Mouse (Mus musculus) left cerebral cortex, adult 8-10 months (tissue): ENCODE results near the gene Ski. TPM values are rescaled to one million over a fixed set of nuclear protein-coding genes. Genes with fewer than 3 reads are reported as not detected.

Source experiments
- DNase-seq, 2 experiments: peaks; one replicate each; pipeline ENCODE4 v3.0.0; 2022; ENCODE audit warnings: low spot score in 2 of 2
- total RNA-seq, 4 experiments: library from RNA; stranded (reverse); gene quantifications; 2 replicates each; pipeline ENCODE4 v1.2.4; 2022

Ski gene
- total RNA-seq, 4 experiments from 2014 or later: 118 to 126 (median 121) TPM

DNA sequence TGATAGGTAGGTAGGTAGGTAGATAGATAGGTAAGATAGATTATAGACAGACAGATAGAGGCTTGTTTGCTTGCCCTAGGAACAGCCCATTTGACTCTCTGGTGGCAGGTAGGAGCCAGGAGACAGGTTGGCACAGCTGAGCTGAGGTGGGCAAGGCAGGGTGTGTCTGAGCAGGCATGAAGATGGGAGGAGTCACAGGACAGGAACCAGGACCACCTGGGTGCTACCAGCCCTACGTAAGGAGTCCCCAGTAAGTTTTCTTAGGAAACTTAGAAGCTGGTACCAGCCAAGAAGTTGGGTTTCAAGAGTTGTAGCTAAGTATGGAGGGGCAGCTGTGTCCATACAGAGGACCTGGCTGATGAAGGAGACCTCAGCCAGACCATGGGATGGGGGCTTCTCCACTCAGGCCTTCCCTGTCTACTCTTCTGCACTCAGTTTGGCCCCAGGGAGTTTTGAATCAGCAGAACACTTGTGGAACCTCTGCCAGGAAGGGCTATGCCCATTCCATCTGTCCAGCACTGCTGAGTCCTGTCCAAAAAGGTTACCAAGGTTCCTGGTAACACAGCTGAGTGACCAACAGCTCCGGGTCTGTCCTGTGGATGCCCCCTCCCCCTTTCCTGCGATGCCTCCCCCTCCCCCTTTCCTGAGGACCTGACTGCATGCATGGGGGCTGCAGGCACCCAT is 68.9 kb downstream of the Ski start:
- DNase-seq: no peak

- DNase-seq: no peak
Measured at GRCm38 (mm10) chr4:155152476-155152875, 69.9 kb downstream of the Ski start.

DNA sequence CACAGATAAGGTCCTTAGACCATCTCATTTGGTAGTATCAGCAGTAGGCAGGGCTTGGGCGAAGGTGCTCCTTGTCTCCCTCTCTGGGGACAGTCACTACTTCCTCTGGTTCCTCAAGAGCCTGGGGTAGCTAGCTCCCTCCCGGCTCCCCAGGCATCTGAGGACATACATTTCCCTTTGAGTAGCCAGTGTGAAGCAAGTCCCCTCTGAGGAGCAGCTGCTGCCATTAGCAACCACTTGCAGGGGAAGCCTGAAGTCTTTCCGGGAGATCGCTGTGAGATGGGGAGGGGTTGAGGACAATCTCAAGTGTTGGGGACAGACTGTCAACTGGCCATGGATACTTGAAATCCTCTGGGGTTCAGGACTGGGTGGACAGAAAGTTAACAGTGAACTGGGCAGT is 70.5 kb downstream of the Ski start:
- no peak for DNase-seq

- DNase-seq: no peak
Measured at GRCm38 (mm10) chr4:155151221-155151788, 71.1 kb downstream of the Ski start.

GRCm38 (mm10) chr4:155150276-155151113 is 71.9 kb downstream of the Ski start:
- DNase-seq: peak; percentile 55 to 61

- no peak for DNase-seq
Measured at GRCm38 (mm10) chr4:155149941-155150275, 72.5 kb downstream of the Ski start.

DNA sequence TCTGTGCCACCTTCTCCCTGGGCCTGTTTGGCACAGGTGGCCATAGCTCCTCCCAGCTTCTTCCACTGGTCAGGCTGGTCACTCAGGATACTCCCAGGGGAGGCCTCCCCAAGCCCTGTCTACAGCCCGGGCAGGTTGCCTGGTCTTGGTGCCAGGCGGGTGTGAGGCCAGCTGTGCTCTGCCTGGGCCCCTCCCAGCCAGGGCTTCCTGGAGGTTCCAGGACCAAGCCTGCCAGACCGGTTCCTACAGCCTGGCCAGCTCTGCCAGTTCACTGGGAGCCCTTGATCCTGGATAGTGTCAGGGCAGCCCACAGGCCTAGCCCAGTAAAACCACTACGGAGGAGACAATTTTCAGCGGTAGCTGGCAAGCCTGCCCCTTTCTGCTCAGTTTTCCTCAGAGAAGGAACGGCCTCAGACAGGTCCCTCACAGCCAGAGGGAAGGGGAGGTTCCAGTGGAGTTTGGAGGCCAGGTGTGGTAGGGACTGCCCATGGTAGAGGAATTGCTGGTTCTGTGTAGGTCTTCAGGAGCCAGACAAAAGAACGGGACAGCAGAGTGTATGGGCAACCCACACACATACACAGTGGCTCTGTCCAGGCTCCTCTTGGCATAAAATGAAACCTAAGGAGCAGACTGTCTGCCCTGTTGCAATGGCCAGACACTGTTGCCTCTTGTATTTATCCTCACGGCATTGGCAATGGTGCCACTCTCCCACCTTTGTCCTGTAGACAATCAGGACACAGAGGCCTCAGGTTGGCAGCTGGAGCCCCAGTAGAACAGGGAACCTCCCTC is 73.3 kb downstream of the Ski start:
- DNase-seq: no peak

DNA sequence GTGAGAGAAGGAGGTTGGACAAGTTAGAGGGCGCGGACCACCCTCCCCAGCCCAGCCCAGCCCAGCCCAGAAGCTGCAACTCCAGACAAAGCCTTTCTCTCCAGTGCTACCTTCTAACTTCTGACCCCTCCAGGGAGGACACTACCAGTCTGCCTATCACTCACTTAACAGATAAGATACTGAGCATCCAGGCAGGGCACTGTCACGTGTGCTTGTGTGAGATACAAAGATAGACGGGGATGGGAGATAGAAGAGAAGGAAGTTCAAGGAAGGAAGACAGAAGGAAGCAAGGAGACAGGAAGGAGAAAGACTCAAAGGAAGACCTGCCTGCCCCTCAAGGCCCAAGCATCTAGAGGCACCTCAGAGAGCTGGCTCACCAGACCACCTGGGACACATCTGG is 73.9 kb downstream of the Ski start:
- DNase-seq: no peak

GRCm38 (mm10) chr4:155146107-155146823 is 76.1 kb downstream of the Ski start:
- no peak for DNase-seq

DNA sequence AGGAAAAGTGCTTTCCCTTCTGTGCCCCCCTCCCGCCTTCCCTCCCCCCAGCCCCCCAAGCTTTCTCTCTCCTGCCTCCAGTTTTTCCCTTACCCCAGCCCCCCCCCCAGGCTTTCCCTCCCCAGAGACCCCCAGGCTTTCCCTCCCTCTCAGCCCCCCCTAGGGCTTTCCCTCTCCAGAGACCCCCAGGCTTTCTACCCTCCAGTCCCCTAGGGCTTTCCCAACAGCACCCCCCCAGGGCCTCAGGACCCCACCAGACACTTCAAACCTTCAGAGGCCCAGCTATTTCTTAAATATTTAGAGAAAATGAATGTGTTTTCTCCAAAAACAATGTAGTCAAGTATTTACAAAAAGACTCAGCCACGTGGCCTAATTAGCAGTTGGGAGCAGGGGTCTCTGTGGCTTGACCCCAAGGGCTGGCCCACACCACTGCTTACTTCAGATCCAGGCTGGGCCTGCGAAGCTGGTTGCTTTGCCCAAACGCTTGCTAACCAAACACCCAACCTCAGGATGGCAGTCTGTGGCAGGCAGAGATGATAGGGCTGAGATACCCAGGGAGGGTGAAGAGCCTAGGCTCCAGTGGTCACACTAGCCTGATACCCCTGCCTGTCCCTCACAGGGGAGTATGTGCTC is 77.7 kb downstream of the Ski start:
- no peak for DNase-seq

DNA sequence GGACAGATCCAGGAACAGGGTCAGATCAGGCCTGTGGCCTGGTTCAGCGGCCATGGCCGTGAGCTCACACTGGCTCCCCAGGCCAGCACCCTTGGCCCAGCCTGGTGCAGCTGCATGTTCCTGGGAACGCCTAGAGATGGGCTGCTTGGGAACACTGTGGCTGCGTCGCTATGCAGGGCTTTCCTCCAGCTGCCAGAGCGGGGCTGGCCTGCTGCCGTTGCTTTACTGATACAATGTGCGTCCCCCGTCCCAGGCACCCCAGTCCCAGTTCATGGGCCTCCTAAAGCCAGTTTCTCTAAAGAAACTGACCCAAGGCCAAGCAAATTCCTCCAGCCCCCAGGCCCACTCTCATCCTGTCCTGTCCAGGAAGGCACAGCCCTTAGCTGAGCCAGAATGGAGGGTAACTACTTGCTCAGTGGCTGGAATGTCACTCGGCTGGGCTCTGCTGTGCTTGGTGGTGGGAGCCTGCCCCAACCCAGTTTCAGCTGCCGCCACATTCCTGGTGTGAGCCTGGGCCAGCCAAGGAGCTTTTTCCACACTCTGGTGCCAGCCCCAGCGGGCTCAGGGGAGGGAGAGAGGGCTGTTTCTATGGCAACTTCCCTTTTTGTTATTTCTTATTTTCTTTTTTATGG is 78.4 kb downstream of the Ski start:
- peak; percentile 43 to 66 for DNase-seq

- DNase-seq: no peak
Measured at GRCm38 (mm10) chr4:155143411-155143810, 79.0 kb downstream of the Ski start.

DNA sequence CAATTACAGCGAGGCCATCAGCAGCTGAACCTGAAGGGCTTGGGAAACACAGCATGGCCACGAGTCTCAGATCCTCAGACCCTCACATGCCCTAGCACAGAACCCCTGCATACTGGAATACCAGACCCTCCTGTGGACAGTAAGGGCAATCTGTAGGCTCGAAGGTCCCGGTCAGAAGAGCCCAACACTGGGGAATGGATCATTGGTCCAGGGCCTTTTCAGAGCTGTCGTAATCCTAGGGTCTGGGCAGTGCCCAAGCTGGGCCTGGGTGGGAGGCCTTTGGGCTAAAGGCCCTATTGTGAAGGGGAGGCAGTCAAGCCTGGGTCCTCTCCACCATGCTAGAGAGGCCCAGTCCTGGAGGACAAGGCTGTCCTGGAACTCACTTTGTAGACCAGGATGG is 79.6 kb downstream of the Ski start:
- no peak for DNase-seq

DNA sequence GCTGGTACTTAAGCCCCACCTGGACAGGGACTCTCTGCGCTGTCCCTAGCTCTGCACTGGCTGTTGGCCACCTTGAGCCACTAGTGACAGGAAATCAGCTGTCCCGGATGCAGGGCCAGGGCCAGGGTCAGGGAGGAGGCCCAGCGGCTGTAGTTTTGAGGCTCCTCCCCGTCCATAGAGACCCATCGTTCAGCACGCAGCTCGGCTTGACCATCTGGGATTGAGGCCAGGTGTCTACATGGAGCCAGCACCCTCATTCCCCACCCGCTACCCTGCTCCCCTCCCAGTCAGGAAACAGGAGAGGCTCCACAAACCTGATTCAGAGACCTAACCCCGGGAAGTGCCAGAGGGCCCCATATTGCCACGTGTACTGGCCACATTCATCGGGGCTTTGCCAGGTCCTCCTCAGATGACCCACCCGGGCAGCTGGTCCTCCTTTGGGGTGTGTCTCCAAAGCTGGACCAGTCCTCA is 81.6 kb downstream of the Ski start:
- DNase-seq: no peak

DNA sequence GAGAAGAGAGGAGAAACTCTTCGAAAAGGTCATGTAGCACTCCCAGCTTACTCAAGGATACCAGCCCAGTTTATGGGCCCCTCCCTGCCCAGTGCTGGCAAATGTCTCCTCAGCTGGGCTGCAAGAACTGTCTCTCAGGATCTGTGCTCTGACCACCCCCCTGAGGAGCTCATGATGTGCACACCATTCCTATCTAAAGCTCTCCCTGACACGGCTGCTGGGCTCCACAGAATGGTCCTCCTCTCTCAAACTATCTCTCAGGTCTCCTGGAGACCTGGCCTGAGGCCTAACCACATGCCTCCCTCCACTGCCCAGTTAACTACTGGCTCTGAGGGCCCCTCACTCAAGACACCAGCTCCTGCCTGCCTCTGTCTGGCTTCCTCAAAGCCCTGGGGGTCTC is 82.2 kb downstream of the Ski start:
- DNase-seq: no peak

GRCm38 (mm10) chr4:155139281-155140045 is 82.9 kb downstream of the Ski start:
- DNase-seq: no peak

DNA sequence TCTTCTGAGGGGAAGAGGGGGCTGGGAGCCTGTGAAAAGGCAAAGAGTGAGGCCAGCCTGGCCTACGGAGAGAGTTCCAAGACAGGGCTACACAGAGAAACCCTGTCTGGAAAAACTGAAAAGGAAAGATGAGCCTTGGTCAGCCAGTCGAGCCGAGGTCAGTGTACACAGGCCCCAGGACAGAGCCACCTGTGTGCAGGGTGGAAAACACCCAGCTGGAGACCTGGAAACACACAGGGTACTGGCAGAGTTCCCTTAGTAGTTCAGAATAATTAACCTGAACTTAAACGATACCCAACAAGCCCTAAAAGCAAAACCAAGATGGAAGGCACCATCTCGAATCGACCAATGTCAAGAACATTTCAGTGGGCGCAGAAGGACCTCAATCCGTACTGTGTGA is 83.9 kb downstream of the Ski start:
- DNase-seq: no peak

GRCm38 (mm10) chr4:155137891-155138290 is 84.5 kb downstream of the Ski start:
- no peak for DNase-seq

DNA sequence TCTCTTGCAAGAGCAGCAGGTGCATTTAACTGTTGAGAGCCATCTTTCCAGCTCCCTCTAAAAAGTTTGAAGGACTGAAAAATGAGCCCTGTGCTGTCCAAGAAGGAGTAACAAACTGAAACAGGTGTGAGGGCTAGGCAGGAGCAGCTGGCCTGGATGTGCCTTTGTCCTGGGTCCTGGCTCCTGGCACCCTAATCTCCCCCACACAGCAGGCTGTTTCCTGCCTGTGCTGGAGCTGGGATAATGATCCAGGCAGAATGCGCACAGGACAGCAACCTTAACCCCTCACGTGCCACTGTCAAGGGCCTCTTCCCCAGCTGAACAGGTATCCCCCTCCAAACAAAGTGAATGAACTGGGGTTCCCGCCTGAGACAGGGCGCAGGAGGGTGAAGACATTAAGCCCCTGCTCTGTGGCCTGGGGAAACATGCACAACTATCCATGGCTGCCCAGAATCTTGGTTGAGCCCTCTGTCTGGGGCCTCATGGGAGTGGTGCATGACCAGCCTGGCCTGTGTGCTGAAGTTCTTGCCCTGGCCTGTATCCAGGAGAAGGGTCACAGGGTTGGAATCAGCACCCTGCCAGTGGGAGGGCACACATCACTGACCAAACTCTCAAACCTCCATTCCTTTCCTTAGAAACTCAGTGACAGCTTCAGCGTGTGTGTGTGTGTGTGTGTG is 86.3 kb downstream of the Ski start:
- DNase-seq: no peak
